Mouse (Mus musculus): ENCODE data around the gene Shisa7. TPM values are rescaled to one million over a fixed set of nuclear protein-coding genes. Genes with fewer than 3 reads are reported as not detected.
"Not testable (repeated sequence)": the region's sequence is repeated elsewhere in the genome, so short reads cannot be mapped to it uniquely, and the experiment has no call there.

Gene Shisa7
- polyA plus RNA-seq (2015; fragmentation: Nextera tagmentation; extraction: Ambion mirVana): 10.9 and 11.6 TPM in 2 replicates

- under 1% methylated on average over 41 of the region's 41 CpGs for WGBS
- H3K27ac ChIP-seq: peak within 1 kb of the TSS; percentile 91
- peak; percentile 78 for ATAC-seq (ENCODE audit: low FRiP score)
These were observed at the start of gene Shisa7 for GRCm38 (mm10) chr7:4844245-4844916. Gene Shisa7 (minus strand): TSS chr7:4844696.

GRCm38 (mm10) chr7:4886680-4887079 is 42.2 kb upstream of the Shisa7 start:
- Histone ChIP-seq H3K4me1 (replicated peaks) (no peaks in the 10 kb centered on the region), H3K27ac (no peak overlapping the region), H3K27me3 (no peaks in the 10 kb centered on the region), H3K36me3 (no peaks in the 10 kb centered on the region), H3K9me3 (no peaks in the 10 kb centered on the region), H3K9ac (no peak overlapping the region), H3K4me2 (no peak overlapping the region), H3K4me3 (no peak overlapping the region)
- 80% methylated on average over 4 of the region's 4 CpGs for WGBS
- no peak for ATAC-seq (ENCODE audit: low FRiP score)

More at GRCm38 (mm10) chr7:4844245-4844916, at the start of gene Shisa7:
- Histone ChIP-seq H3K9ac (peak within 1 kb of the TSS; percentile 80), H3K27me3 (peaks cover 16% of the 10 kb centered on the region), H3K4me3 (peak within 1 kb of the TSS; percentile 63), H3K4me1 (replicated peaks) (peaks cover 42% of the 10 kb centered on the region), H3K4me2 (peak within 1 kb of the TSS; percentile 81), H3K36me3 (no peaks in the 10 kb centered on the region), H3K9me3 (no peaks in the 10 kb centered on the region)

- H3K9me3 ChIP-seq; ATAC-seq (ENCODE audit: low FRiP score): not testable (repeated sequence)
- WGBS: 87% methylated on average over 1 of the region's 1 CpGs
These were observed 34.5 kb upstream of the Shisa7 start for GRCm38 (mm10) chr7:4879036-4879435.

GRCm38 (mm10) chr7:4878186-4878585 is 33.7 kb upstream of the Shisa7 start:
- Histone ChIP-seq H3K9ac (no peak overlapping the region), H3K9me3 (no peaks in the 10 kb centered on the region), H3K4me3 (no peak overlapping the region), H3K36me3 (no peaks in the 10 kb centered on the region), H3K27ac (no peak overlapping the region), H3K4me2 (no peak overlapping the region), H3K27me3 (no peaks in the 10 kb centered on the region), H3K4me1 (replicated peaks) (peaks cover 20% of the 10 kb centered on the region)
- ATAC-seq (ENCODE audit: low FRiP score): no peak

More at GRCm38 (mm10) chr7:4879036-4879435, 34.5 kb upstream of the Shisa7 start:
- peaks cover 20% of the 10 kb centered on the region for H3K4me1 ChIP-seq (replicated peaks)
- not testable (repeated sequence) for H3K4me2 ChIP-seq, H3K27me3 ChIP-seq, H3K4me3 ChIP-seq, H3K27ac ChIP-seq, H3K9ac ChIP-seq, H3K36me3 ChIP-seq

- H3K36me3 ChIP-seq: no peaks in the 10 kb centered on the region
- 9% methylated on average over 11 of the region's 11 CpGs for WGBS
- H3K27ac ChIP-seq: no peak overlapping the region
These were observed 32.7 kb upstream of the Shisa7 start for GRCm38 (mm10) chr7:4877226-4877625.

GRCm38 (mm10) chr7:4876753-4877221 is 32.3 kb upstream of the Shisa7 start, which contains the start of gene Isoc2a:
Gene Isoc2a (plus strand): TSS chr7:4877153.
- under 1% methylated on average over 22 of the region's 22 CpGs for WGBS
- peak within 1 kb of the TSS; percentile 56 for H3K4me3 ChIP-seq
- H3K27ac ChIP-seq: peak within 1 kb of the TSS; percentile 65
- no peaks in the 10 kb centered on the region for H3K36me3 ChIP-seq
- peak; percentile 99 for ATAC-seq (ENCODE audit: low FRiP score)
- peak within 1 kb of the TSS; percentile 73 for H3K9ac ChIP-seq
- H3K4me1 ChIP-seq (replicated peaks): peaks cover 20% of the 10 kb centered on the region
- no peaks in the 10 kb centered on the region for H3K27me3 ChIP-seq
- H3K9me3 ChIP-seq: no peaks in the 10 kb centered on the region
- peak within 1 kb of the TSS; percentile 81 for H3K4me2 ChIP-seq

More at GRCm38 (mm10) chr7:4877226-4877625, 32.7 kb upstream of the Shisa7 start:
- Histone ChIP-seq H3K4me1 (replicated peaks) (peaks cover 20% of the 10 kb centered on the region), H3K4me2 (peak overlapping the region; percentile 81), H3K4me3 (peak overlapping the region; percentile 56), H3K9ac (peak overlapping the region; percentile 73), H3K27me3 (no peaks in the 10 kb centered on the region), H3K9me3 (no peaks in the 10 kb centered on the region)
- ATAC-seq (ENCODE audit: low FRiP score): peak; percentile 47

- H3K4me2 ChIP-seq: no peak within 1 kb of the TSS
- 68% methylated on average over 6 of the region's 6 CpGs for WGBS
- no peak within 1 kb of the TSS for H3K9ac ChIP-seq
- no peak for ATAC-seq (ENCODE audit: low FRiP score)
- no peak within 1 kb of the TSS for H3K27ac ChIP-seq
- H3K27me3 ChIP-seq: no peaks in the 10 kb centered on the region
- H3K9me3 ChIP-seq: no peaks in the 10 kb centered on the region
- H3K4me1 ChIP-seq (replicated peaks): peaks cover 15% of the 10 kb centered on the region
- no peak within 1 kb of the TSS for H3K4me3 ChIP-seq
- H3K36me3 ChIP-seq: no peaks in the 10 kb centered on the region
These were observed 25.6 kb upstream of the Shisa7 start, which contains the start of gene Isoc2b for GRCm38 (mm10) chr7:4870133-4870532. Gene Isoc2b (minus strand): TSS chr7:4870258.

- peak overlapping the region; percentile 85 for H3K27ac ChIP-seq
- no peak for ATAC-seq (ENCODE audit: low FRiP score)
- H3K27me3 ChIP-seq: no peaks in the 10 kb centered on the region
- peak overlapping the region; percentile 71 for H3K9ac ChIP-seq
- 44% methylated on average over 10 of the region's 10 CpGs for WGBS
- H3K4me1 ChIP-seq (replicated peaks): peaks cover 15% of the 10 kb centered on the region
- H3K36me3 ChIP-seq: no peaks in the 10 kb centered on the region
- peak overlapping the region; percentile 62 for H3K4me2 ChIP-seq
- H3K4me3 ChIP-seq: peak overlapping the region; percentile 55
- H3K9me3 ChIP-seq: no peaks in the 10 kb centered on the region
These were observed 22.2 kb upstream of the Shisa7 start for GRCm38 (mm10) chr7:4866631-4867180.

GRCm38 (mm10) chr7:4865579-4866493 is 21.3 kb upstream of the Shisa7 start:
- 3% methylated on average over 40 of the region's 40 CpGs for WGBS

GRCm38 (mm10) chr7:4865090-4865489 is 20.6 kb upstream of the Shisa7 start:
- Histone ChIP-seq H3K9ac (no peak overlapping the region), H3K27me3 (no peaks in the 10 kb centered on the region), H3K4me1 (replicated peaks) (peaks cover 15% of the 10 kb centered on the region), H3K27ac (peak overlapping the region; percentile 78; the same call in 1 of the 2 replicates), H3K4me3 (peak overlapping the region; percentile 55), H3K4me2 (peak overlapping the region; percentile 62), H3K36me3 (no peaks in the 10 kb centered on the region), H3K9me3 (no peaks in the 10 kb centered on the region)
- 62% methylated on average over 5 of the region's 5 CpGs for WGBS
- ATAC-seq (ENCODE audit: low FRiP score): peak; percentile 16; the same call in 1 of the 2 replicates

More at GRCm38 (mm10) chr7:4865579-4866493, 21.3 kb upstream of the Shisa7 start:
- Histone ChIP-seq H3K9ac (peak overlapping the region; percentile 72), H3K27ac (peak overlapping the region; percentile 85), H3K4me3 (peak overlapping the region; percentile 55), H3K4me2 (peak overlapping the region; percentile 62), H3K36me3 (no peaks in the 10 kb centered on the region), H3K9me3 (no peaks in the 10 kb centered on the region), H3K27me3 (no peaks in the 10 kb centered on the region), H3K4me1 (replicated peaks) (peaks cover 15% of the 10 kb centered on the region)
- ATAC-seq (ENCODE audit: low FRiP score): peak; percentile 100

- WGBS: 89% methylated on average over 5 of the region's 5 CpGs
- peaks cover 15% of the 10 kb centered on the region for H3K4me1 ChIP-seq (replicated peaks)
- no peak overlapping the region for H3K9ac ChIP-seq
- no peak for ATAC-seq (ENCODE audit: low FRiP score)
- no peak overlapping the region for H3K27ac ChIP-seq
- H3K27me3 ChIP-seq: no peaks in the 10 kb centered on the region
- no peak overlapping the region for H3K4me2 ChIP-seq
- H3K9me3 ChIP-seq: no peaks in the 10 kb centered on the region
- H3K4me3 ChIP-seq: no peak overlapping the region
- no peaks in the 10 kb centered on the region for H3K36me3 ChIP-seq
These were observed 19.8 kb upstream of the Shisa7 start for GRCm38 (mm10) chr7:4864130-4864845.

All from hindbrain, embryonic 13.5 days (tissue).